ENCODE assay signal across 9 mouse cellular contexts in genomic region chr7:4147836-4148235, GRCm38 (mm10). TPM values are rescaled to one million over a fixed set of nuclear protein-coding genes. Genes with fewer than 3 reads are reported as not detected.
DNase-seq lines count a peak whose midpoint lies in the region; ATAC-seq and TF ChIP-seq lines count a peak whose summit lies in the region.
"Had no signal": no experiment of that assay in that cellular context is flagged by ENCODE, and none has a peak within 500 bp of the region (broad histone marks: within the 10 kb centered on the region; RNA-seq: fewer than 3 reads in every experiment).

No protein-coding gene starts in this region.

- DNase-seq in kidney, adult 9 months = no peak
- DNase-seq in testis, postnatal 14 days (ENCODE audit: low spot score) = no peak
- no peak for DNase-seq in right cerebral cortex, postnatal 14 days
- DNase-seq in cerebellum, postnatal 36 days = no peak
- DNase-seq: embryo, embryonic 11 days; kidney, adult 2 months had no signal

- no peak for TF ChIP-seq POLR2A in testis, adult 2 months (IDR thresholded peaks at IDR 0.05; ENCODE audit: control insufficient read depth, low read depth, low read length)

- H3K4me3 ChIP-seq in kidney, embryonic 15.5 days (replicated peaks) = peak overlapping the region; percentile 62; the same call in 1 of the 2 replicates
- peak overlapping the region; percentile 93; the same call in 1 of the 2 replicates for H3K4me3 ChIP-seq in testis, adult 2 months (ENCODE audit: control insufficient read depth, low read depth, low read length)
- H3K4me3 ChIP-seq in intestine, postnatal 0 days (ENCODE audit: low read depth, low read length) = peak overlapping the region; percentile 68

- H3K4me1 ChIP-seq in kidney, embryonic 15.5 days = peaks cover 43% of the 10 kb centered on the region
- peaks cover 32% of the 10 kb centered on the region for H3K4me1 ChIP-seq in testis, adult 2 months (ENCODE audit: control insufficient read depth, insufficient read depth, low read length)
- peaks cover 7% of the 10 kb centered on the region for H3K4me1 ChIP-seq in intestine, postnatal 0 days (replicated peaks; ENCODE audit: control insufficient read depth, insufficient read depth, low read length)

- H3K9ac ChIP-seq in kidney, embryonic 15.5 days = 0 out of 2 replicates have a peak overlapping the region, but pooled peaks have one; percentile 12
- H3K9ac ChIP-seq in intestine, postnatal 0 days (ENCODE audit: low read depth, low read length) = peak overlapping the region; percentile 81

- H3K27ac ChIP-seq in kidney, embryonic 15.5 days = peak overlapping the region; percentile 94
- H3K27ac ChIP-seq in testis, adult 2 months (ENCODE audit: control insufficient read depth, insufficient read depth, low read depth, low read length) = peak overlapping the region; percentile 89
- peak overlapping the region; percentile 100 for H3K27ac ChIP-seq in intestine, postnatal 0 days (ENCODE audit: low read depth, low read length)

- WGBS in kidney, embryonic 15.5 days = 68% methylated on average over 4 of the region's 4 CpGs
- 73% methylated on average over 4 of the region's 4 CpGs for WGBS in intestine, postnatal 0 days

- H3K36me3 ChIP-seq in kidney, embryonic 15.5 days = peaks cover 54% of the 10 kb centered on the region
- H3K36me3 ChIP-seq in testis, adult 2 months (ENCODE audit: control insufficient read depth, insufficient read depth, low read length) = no peaks in the 10 kb centered on the region; the same call in none of the 2 replicates
- peaks cover 50% of the 10 kb centered on the region for H3K36me3 ChIP-seq in intestine, postnatal 0 days (ENCODE audit: control insufficient read depth, insufficient read depth)

- peaks cover 20% of the 10 kb centered on the region for H3K27me3 ChIP-seq in kidney, embryonic 15.5 days
- H3K27me3 ChIP-seq in testis, adult 2 months (ENCODE audit: control insufficient read depth, insufficient read depth, low read length) = no peaks in the 10 kb centered on the region
- no peaks in the 10 kb centered on the region for H3K27me3 ChIP-seq in intestine, postnatal 0 days (replicated peaks; ENCODE audit: control insufficient read depth, insufficient read depth, low read length)

- peak overlapping the region; percentile 90; the same call in 1 of the 2 replicates for H3K4me2 ChIP-seq in kidney, embryonic 15.5 days
- H3K4me2 ChIP-seq in intestine, postnatal 0 days (replicated peaks; ENCODE audit: low read depth) = peak overlapping the region; percentile 88

- no peak for TF ChIP-seq CTCF in testis, adult 2 months (IDR thresholded peaks at IDR 0.05; ENCODE audit: control insufficient read depth, insufficient read depth, insufficient replicate concordance, low read depth, low read length)
- TF ChIP-seq CTCF in intestine, postnatal 0 days (IDR thresholded peaks at IDR 0.05; ENCODE audit: low read depth) = no peak

- ATAC-seq in kidney, embryonic 15.5 days (replicated peaks; ENCODE audit: low FRiP score) = no peak
- ATAC-seq in intestine, postnatal 0 days = no peak

- no peaks in the 10 kb centered on the region for H3K9me3 ChIP-seq in kidney, embryonic 15.5 days (replicated peaks)
- no peaks in the 10 kb centered on the region for H3K9me3 ChIP-seq in intestine, postnatal 0 days (ENCODE audit: control insufficient read depth)

RNA-seq across cellular contexts. Expression of gene Leng9, which starts 2.3 kb away (rescaled TPM):
- 2.8 and 3.5 TPM in 2 replicates for polyA plus RNA-seq in kidney, embryonic 15.5 days (2015; fragmentation: Nextera tagmentation; extraction: Ambion mirVana)
- polyA plus RNA-seq in testis, adult 2 months (2012; rRNA removed) = 5.1 and 5.7 TPM in 2 replicates
- 14.1 and 16.0 TPM in 2 replicates for polyA plus RNA-seq in intestine, postnatal 0 days (2015; fragmentation: Nextera tagmentation; extraction: Ambion mirVana)

RNA-seq across cellular contexts. Expression of gene Leng8, which starts 11.0 kb away (rescaled TPM):
- 57.4 and 69.3 TPM in 2 replicates for polyA plus RNA-seq in kidney, embryonic 15.5 days (2015; fragmentation: Nextera tagmentation; extraction: Ambion mirVana)
- 469 and 559 TPM in 2 replicates for polyA plus RNA-seq in testis, adult 2 months (2012; rRNA removed)
- 13.8 and 15.2 TPM in 2 replicates for polyA plus RNA-seq in intestine, postnatal 0 days (2015; fragmentation: Nextera tagmentation; extraction: Ambion mirVana)

RNA-seq across cellular contexts. Expression of gene Cdc42ep5, which starts 16.8 kb away (rescaled TPM):
- polyA plus RNA-seq in kidney, embryonic 15.5 days (2015; fragmentation: Nextera tagmentation; extraction: Ambion mirVana) = 34.7 and 35.7 TPM in 2 replicates
- 17.9 and 19.2 TPM in 2 replicates for polyA plus RNA-seq in testis, adult 2 months (2012; rRNA removed)
- 120 and 126 TPM in 2 replicates for polyA plus RNA-seq in intestine, postnatal 0 days (2015; fragmentation: Nextera tagmentation; extraction: Ambion mirVana)

RNA-seq across cellular contexts. Expression of gene Ttyh1, which starts 28.6 kb away (rescaled TPM):
- 2.1 and 3.0 TPM in 2 replicates for polyA plus RNA-seq in kidney, embryonic 15.5 days (2015; fragmentation: Nextera tagmentation; extraction: Ambion mirVana)
- 59.3 and 70.0 TPM in 2 replicates for polyA plus RNA-seq in testis, adult 2 months (2012; rRNA removed)
- polyA plus RNA-seq in intestine, postnatal 0 days (2015; fragmentation: Nextera tagmentation; extraction: Ambion mirVana) = 2.6 and 3.7 TPM in 2 replicates
